Mouse (Mus musculus): ENCODE data around the gene Stag3. TPM values are rescaled to one million over a fixed set of nuclear protein-coding genes. Genes with fewer than 3 reads are reported as not detected.

Gene Stag3
- polyA plus RNA-seq, 1 experiment from 2014 or later = 4.1 TPM

DNA sequence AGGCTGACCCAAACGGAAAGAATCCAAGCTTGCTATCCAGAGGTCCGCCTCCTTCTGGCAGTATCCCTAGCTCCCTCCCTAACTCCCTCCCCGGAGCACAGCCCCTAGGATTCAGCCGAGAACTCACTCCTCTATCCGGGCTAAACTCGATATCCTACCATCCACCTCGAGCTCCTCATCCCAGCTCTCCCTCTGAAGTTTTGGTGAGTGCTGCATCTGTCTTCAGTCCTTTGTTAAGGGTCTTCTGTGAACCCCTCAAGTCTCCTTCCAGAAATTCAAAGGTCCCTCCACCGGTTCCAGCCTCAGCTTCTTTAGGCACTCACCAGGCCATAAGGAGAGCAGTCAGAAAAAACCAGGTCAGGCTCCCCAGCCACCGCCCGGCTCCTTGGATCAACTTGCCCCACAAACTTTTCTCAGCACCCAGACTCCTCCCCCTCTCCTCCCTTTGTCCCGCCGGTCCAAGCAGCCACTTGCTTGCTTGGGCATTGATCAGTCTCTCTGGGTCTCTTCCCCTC, 7.6 kb upstream of the Stag3 start, which contains the start of gene Gal3st4:
TSS of gene Gal3st4 (minus strand) at position 432 of the 515 bp plus-strand sequence.
- peak within 1 kb of the TSS; percentile 77 for H3K27ac ChIP-seq
- no peaks in the 10 kb centered on the region for H3K9me3 ChIP-seq (replicated peaks)
- WGBS = 3% methylated on average over 12 of the region's 12 CpGs

DNA sequence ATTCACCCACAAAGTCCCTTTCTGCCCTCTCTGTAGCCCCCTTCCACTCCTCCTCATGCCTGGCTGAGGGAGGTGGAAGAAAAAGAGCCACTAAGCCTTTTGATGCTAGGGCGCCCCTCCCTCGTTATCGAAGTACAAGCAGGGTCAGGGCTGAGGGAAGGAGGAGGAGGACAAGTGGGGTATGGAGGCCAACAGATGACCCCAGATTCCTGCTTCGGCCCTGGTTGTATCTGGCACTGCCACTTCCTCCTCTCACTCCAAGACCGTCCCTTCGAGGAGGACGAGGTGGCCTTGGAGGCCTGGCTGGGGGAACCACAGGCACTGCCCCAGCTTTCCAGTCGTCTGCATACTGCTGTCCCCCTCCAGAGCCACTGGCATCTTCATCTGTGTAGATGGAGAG, 5.9 kb upstream of the Stag3 start:
- Histone ChIP-seq H3K27me3 (no peaks in the 10 kb centered on the region), H3K4me1 (peaks cover 52% of the 10 kb centered on the region), H3K9me3 (replicated peaks) (no peaks in the 10 kb centered on the region), H3K4me3 (replicated peaks) (no peak overlapping the region), H3K27ac (no peak overlapping the region), H3K36me3 (peaks cover 17% of the 10 kb centered on the region), H3K9ac (no peak overlapping the region), H3K4me2 (no peak overlapping the region)
- WGBS = 72% methylated on average over 8 of the region's 8 CpGs
- ATAC-seq (replicated peaks; ENCODE audit: low FRiP score) = no peak

More for the DNA sequence above, 7.6 kb upstream of the Stag3 start, which contains the start of gene Gal3st4:
- Histone ChIP-seq H3K9ac (peak within 1 kb of the TSS; percentile 23), H3K36me3 (peaks cover 14% of the 10 kb centered on the region), H3K4me3 (replicated peaks) (peak within 1 kb of the TSS; percentile 30), H3K4me1 (peaks cover 39% of the 10 kb centered on the region), H3K27me3 (no peaks in the 10 kb centered on the region), H3K4me2 (peak within 1 kb of the TSS; percentile 52)
- ATAC-seq (replicated peaks; ENCODE audit: low FRiP score) = 0 out of 2 replicates have a peak, but pooled peaks have one; percentile 34

DNA sequence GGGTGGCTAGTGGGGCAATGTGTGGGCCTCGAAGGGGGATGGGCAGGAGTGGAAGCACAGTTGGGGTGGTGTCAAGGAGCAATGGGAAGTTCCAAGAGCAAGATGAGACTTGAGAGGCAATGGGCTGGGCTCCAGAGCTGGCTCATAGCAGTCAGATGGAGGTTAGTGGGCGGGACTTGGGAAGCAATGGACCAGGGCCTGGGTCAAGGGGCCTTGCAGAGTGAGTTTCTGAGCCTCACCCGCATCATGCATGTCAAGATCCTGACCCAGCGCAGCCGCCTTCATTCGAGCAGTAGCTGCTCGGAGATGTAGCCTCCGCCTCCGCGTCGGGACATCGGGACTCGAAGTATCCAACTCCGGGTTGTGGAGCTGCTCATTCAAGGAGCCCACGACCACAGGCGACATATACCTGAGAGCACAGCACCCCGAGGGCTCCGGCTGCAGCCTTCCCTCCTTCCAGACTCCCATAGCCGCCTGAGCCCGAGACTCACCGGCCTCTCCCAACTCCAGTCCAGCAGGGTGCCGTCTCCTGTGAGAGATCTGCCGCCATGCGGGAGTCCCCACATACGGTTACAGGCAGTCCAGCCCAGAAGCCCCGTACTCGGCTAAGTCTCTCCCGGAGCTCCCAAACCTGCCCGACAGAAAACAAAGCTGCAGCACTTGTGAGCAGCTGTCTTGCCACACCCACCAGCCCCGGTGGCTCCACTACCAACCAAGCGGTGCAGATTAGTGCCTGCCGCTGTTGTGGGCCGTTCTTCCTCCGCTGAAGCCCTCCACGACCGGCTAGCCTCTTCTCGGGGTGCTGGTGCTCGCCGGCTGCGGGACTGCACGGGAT, 4.6 kb upstream of the Stag3 start:
- Histone ChIP-seq H3K36me3 (peaks cover 17% of the 10 kb centered on the region), H3K27me3 (no peaks in the 10 kb centered on the region), H3K4me1 (peaks cover 59% of the 10 kb centered on the region), H3K4me2 (peak overlapping the region; percentile 59), H3K9ac (peak overlapping the region; percentile 42), H3K9me3 (replicated peaks) (peaks cover 2% of the 10 kb centered on the region; the same call in 1 of the 2 replicates), H3K27ac (peak overlapping the region; percentile 59), H3K4me3 (replicated peaks) (peak overlapping the region; percentile 24)
- WGBS = 21% methylated on average over 41 of the region's 41 CpGs
- 0 out of 2 replicates have a peak, but pooled peaks have one; percentile 10 for ATAC-seq (replicated peaks; ENCODE audit: low FRiP score)

DNA sequence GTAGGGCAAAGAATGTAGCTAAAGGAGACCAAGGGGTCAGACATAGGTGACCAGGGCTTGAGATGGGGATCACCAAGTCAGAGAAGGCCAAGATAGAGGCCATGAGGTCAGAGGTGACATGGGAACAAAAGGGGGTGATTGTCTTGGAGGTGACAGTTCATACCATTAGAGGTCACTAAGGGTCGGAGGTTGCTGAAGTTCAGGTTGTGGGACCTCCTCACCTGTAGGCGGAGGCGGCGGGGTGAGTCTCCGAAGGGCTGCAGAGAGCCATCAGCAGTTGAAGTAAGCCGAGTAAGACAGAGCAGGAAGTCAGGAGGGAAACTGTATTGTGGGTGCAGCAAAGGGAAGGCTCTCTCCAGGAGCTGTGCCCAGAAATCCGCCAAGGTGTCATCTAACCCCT, 2.0 kb upstream of the Stag3 start:
- WGBS = 87% methylated on average over 7 of the region's 7 CpGs
- Histone ChIP-seq H3K27me3 (peaks cover 7% of the 10 kb centered on the region; the same call in 1 of the 2 replicates), H3K9me3 (replicated peaks) (peaks cover 7% of the 10 kb centered on the region; the same call in 1 of the 2 replicates), H3K4me3 (replicated peaks) (peak overlapping the region; percentile 80; the same call in 1 of the 2 replicates), H3K4me1 (peaks cover 44% of the 10 kb centered on the region), H3K27ac (no peak overlapping the region), H3K9ac (no peak overlapping the region), H3K36me3 (peaks cover 17% of the 10 kb centered on the region), H3K4me2 (peak overlapping the region; percentile 84)
- ATAC-seq (replicated peaks; ENCODE audit: low FRiP score) = no peak

DNA sequence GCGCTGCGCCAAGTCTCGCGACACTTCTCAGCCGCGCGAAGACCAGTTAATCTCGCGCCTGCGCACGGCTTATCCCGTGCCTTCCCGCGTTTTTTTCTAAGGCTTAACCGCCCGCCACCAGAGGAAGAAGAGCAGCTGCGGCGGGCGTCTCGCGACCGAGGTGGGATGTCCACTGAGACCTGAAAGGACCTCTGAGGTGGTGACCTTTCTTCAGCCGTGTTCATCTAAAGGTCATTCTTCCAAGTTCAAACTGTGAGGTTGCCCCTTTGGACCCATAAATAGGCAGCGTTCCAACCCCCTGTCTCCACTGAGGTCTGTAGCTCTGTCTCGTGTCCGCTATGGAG, 357 bp downstream of the Stag3 start:
- H3K9me3 ChIP-seq (replicated peaks) = peaks cover 7% of the 10 kb centered on the region; the same call in 1 of the 2 replicates
- H3K27ac ChIP-seq = no peak overlapping the region
- no peak for ATAC-seq (replicated peaks; ENCODE audit: low FRiP score)
- peaks cover 36% of the 10 kb centered on the region for H3K4me1 ChIP-seq
- H3K36me3 ChIP-seq = peaks cover 14% of the 10 kb centered on the region
- H3K4me3 ChIP-seq (replicated peaks) = peak overlapping the region; percentile 80
- peaks cover 7% of the 10 kb centered on the region; the same call in 1 of the 2 replicates for H3K27me3 ChIP-seq
- peak overlapping the region; percentile 84 for H3K4me2 ChIP-seq
- WGBS = 24% methylated on average over 26 of the region's 26 CpGs
- H3K9ac ChIP-seq = no peak overlapping the region

DNA sequence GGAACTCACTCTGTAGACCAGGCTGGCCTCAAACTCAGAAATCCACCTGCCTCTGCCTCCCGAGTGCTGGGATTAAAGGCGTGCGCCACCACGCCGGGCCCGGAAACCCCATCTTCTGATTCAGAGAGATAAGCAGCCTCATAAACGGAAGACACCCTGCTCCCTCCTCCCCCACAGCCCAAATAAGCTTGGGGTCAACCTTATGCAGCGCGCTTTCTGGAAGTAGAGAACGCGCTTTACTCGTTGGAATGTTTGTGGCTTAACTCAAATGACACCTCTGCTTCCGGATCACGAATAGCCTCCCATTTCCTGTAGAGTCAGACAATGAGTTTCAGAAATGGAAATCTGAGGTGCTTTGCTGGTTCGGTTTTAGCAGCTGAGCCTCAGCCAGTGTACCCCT, 789 bp downstream of the Stag3 start:
- no peak overlapping the region for H3K27ac ChIP-seq

DNA sequence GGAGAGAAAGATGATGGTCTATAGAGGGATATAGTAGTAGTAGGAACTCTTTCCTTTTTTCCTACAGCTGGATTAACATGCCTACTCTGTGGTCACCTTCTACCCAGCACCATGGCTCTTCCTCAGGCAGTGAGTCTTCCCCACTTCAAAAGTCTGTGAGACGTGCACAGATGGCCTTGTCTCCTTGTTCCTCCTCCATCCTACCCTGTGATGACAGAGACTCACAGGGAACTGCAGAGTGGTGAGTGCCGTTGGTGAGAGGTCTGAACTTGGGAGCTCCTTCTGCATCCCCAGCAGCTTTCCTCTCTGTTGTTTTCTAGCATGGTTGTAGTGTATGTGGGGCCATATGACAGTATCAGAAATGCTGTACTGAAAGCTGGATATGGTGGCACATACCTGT, 1.8 kb downstream of the Stag3 start:
- WGBS = 73% methylated on average over 2 of the region's 2 CpGs
- Histone ChIP-seq H3K9ac (no peak overlapping the region), H3K27me3 (peaks cover 7% of the 10 kb centered on the region; the same call in 1 of the 2 replicates), H3K4me2 (no peak overlapping the region), H3K4me1 (peaks cover 22% of the 10 kb centered on the region), H3K36me3 (peaks cover 9% of the 10 kb centered on the region), H3K27ac (no peak overlapping the region), H3K9me3 (replicated peaks) (peaks cover 7% of the 10 kb centered on the region; the same call in 1 of the 2 replicates), H3K4me3 (replicated peaks) (no peak overlapping the region)
- ATAC-seq (replicated peaks; ENCODE audit: low FRiP score) = no peak

More for the DNA sequence above, 789 bp downstream of the Stag3 start:
- ATAC-seq (replicated peaks; ENCODE audit: low FRiP score) = no peak
- Histone ChIP-seq H3K36me3 (peaks cover 14% of the 10 kb centered on the region), H3K4me1 (peaks cover 31% of the 10 kb centered on the region), H3K9ac (no peak overlapping the region), H3K9me3 (replicated peaks) (peaks cover 7% of the 10 kb centered on the region; the same call in 1 of the 2 replicates), H3K4me2 (peak overlapping the region; percentile 84; the same call in 1 of the 2 replicates), H3K27me3 (peaks cover 7% of the 10 kb centered on the region; the same call in 1 of the 2 replicates), H3K4me3 (replicated peaks) (no peak overlapping the region)
- 90% methylated on average over 15 of the region's 15 CpGs for WGBS

DNA sequence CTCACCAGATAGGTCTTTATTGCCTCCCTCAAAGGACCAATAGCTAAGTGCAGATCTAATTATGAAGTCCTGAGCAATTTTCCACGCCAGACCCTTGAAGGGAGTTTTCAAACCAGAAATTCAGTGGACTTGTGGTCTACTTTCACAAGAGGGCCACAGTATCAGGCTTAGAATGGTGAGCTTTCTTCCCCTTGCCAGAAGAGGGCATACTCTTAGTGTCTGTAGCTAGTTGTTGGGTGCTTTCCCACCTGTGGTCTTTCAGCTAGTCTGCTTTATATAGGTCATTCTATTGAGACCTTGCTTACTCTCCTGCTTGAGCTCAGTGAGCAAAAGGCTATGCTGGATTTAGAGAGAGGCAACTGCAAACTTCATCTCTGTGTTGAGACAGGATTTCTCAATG, 3.5 kb downstream of the Stag3 start:
- Histone ChIP-seq H3K27me3 (peaks cover 7% of the 10 kb centered on the region; the same call in 1 of the 2 replicates), H3K4me2 (no peak overlapping the region), H3K9me3 (replicated peaks) (peaks cover 7% of the 10 kb centered on the region; the same call in 1 of the 2 replicates), H3K9ac (no peak overlapping the region), H3K4me3 (replicated peaks) (no peak overlapping the region), H3K27ac (no peak overlapping the region), H3K4me1 (peaks cover 14% of the 10 kb centered on the region), H3K36me3 (no peaks in the 10 kb centered on the region)
- 61% methylated on average over 1 of the region's 1 CpGs for WGBS
- no peak for ATAC-seq (replicated peaks; ENCODE audit: low FRiP score)

DNA sequence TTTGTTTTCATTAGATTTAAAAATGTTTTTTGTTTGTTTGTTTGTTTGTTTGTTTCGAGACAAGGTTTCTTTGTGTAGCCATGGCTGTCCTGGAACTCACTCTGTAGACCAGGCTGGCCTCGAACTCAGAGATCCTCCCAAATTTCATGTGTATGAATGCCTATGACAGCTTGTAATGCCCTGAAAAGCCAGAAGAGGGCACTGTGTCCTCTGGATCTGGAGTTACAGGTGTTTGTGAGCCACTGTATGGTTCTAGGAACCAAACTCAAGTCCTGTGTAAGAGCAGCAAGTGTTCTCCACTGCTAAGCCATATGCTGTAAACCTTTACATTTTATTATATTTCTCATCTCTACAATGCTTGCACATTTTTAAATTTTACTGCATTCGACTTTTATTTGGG, 7.8 kb downstream of the Stag3 start:
- Histone ChIP-seq H3K9me3 (replicated peaks) (no peaks in the 10 kb centered on the region), H3K27me3 (no peaks in the 10 kb centered on the region), H3K9ac (no peak overlapping the region), H3K4me2 (no peak overlapping the region), H3K4me1 (no peaks in the 10 kb centered on the region), H3K36me3 (no peaks in the 10 kb centered on the region), H3K4me3 (replicated peaks) (no peak overlapping the region), H3K27ac (no peak overlapping the region)
- no peak for ATAC-seq (replicated peaks; ENCODE audit: low FRiP score)
- 75% methylated on average over 3 of the region's 3 CpGs for WGBS

DNA sequence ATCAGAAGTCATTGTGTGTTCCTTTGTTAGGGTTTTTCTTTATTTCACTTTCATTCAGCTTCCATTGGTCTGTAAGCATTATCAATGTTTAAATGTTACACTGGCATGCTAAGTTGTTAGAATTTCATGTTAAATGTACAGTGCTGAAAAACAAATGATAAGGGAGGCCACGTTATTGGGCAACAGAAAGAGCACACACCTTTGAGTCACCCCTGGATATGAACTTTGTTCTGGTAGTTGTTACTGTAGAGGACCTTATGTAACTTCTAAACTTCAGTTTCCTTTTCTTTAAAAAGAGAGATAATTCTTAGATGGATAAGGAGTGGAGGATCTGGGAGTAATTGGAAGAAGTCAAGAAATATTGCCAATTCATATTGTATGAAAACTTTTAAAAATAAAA, 11.6 kb downstream of the Stag3 start:
- no peaks in the 10 kb centered on the region for H3K27me3 ChIP-seq
- no peak overlapping the region for H3K9ac ChIP-seq
- ATAC-seq (replicated peaks; ENCODE audit: low FRiP score) = no peak
- H3K27ac ChIP-seq = no peak overlapping the region
- no peaks in the 10 kb centered on the region for H3K9me3 ChIP-seq (replicated peaks)
- H3K4me1 ChIP-seq = no peaks in the 10 kb centered on the region
- H3K36me3 ChIP-seq = no peaks in the 10 kb centered on the region
- no peak overlapping the region for H3K4me2 ChIP-seq
- WGBS = 86% methylated on average over 1 of the region's 1 CpGs
- H3K4me3 ChIP-seq (replicated peaks) = no peak overlapping the region

DNA sequence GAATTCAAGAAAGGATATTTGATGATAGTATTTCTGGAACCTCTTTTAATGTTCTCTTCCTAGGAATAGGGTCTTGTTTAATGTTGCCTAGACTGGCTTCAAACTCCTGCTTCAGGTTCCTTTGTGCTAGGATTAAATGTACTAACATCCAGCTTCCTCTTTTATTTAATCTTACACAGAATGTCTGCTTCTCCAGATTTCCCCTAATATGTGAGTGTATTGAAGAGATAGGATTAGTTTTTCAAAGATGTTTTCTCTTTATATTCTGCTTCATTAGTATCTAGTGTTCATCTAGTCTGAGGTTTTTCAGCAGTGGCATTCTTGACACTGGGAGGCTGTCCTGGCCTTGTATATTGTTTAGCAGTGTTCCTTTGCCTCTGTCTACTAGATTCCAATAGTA, 14.1 kb downstream of the Stag3 start:
- Histone ChIP-seq H3K9me3 (replicated peaks) (no peaks in the 10 kb centered on the region), H3K9ac (no peak overlapping the region)

DNA sequence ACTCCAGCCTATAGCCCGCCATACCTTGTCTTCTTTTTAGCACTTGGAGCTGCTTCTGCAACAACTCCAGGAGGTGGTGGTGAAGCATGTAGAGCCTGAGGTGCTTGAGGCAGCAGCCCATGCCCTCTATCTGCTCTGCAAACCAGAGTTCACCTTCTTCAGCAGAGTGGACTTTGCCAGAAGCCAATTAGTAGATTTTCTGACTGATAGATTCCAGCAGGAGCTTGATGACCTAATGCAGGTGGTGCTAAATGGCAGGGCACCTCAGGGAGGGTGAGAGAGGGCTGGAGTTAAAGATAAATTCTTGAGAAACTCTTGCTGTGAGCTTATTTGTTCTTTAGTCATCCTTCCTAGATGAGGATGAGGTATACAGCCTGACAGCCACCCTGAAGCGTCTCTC, 19.6 kb downstream of the Stag3 start:
- no peaks in the 10 kb centered on the region for H3K36me3 ChIP-seq
- ATAC-seq (replicated peaks; ENCODE audit: low FRiP score) = no peak
- H3K27me3 ChIP-seq = no peaks in the 10 kb centered on the region
- 82% methylated on average over 2 of the region's 2 CpGs for WGBS
- H3K4me3 ChIP-seq (replicated peaks) = no peak overlapping the region
- no peaks in the 10 kb centered on the region for H3K4me1 ChIP-seq
- no peak overlapping the region for H3K27ac ChIP-seq
- no peak overlapping the region for H3K9ac ChIP-seq
- H3K9me3 ChIP-seq (replicated peaks) = no peaks in the 10 kb centered on the region
- no peak overlapping the region for H3K4me2 ChIP-seq

More for the DNA sequence above, 14.1 kb downstream of the Stag3 start:
- Histone ChIP-seq H3K4me2 (no peak overlapping the region), H3K4me3 (replicated peaks) (no peak overlapping the region), H3K27me3 (no peaks in the 10 kb centered on the region), H3K4me1 (no peaks in the 10 kb centered on the region), H3K36me3 (no peaks in the 10 kb centered on the region), H3K27ac (no peak overlapping the region)
- no peak for ATAC-seq (replicated peaks; ENCODE audit: low FRiP score)

Data from kidney, embryonic 15.5 days (tissue).